Mouse (Mus musculus) midbrain, postnatal 0 days (tissue): ENCODE measurements around the gene Rps25. TPM values are rescaled to one million over a fixed set of nuclear protein-coding genes. Genes with fewer than 3 reads are reported as not detected.
A peak's percentile ranks its signal among the peaks of the same experiment; 100 is the strongest.

ENCODE experiments used
- ATAC-seq: fragments of 200-750 bp; cut with Nextera tagmentation; 2 replicates; pipeline ENCODE4 v1.8.0; 2017; ENCODE audit warnings: moderate number of reproducible peaks, mild to moderate bottlenecking, moderate TSS enrichment, moderate library complexity; ENCODE audit not compliant: low FRiP score
- DNase-seq: peaks from one replicate; pipeline ENCODE4 v3.0.0-alpha.2; 2015; ENCODE audit warnings: low spot score
- H3K27ac ChIP-seq: fragments of 300-500 bp; sonication (generic); 2 replicates; pipeline ENCODE4 v1.5.1; 2014; ENCODE audit warnings: low read depth, mild to moderate bottlenecking, low read length, mixed read lengths
- H3K27me3 ChIP-seq: fragments of 300-500 bp; sonication (generic); 2 replicates; pipeline ENCODE4 v1.6.1; 2014; ENCODE audit warnings: low read length, control low read depth, mixed read lengths; ENCODE audit not compliant: insufficient read depth
- H3K36me3 ChIP-seq: fragments of 300-500 bp; sonication (generic); 2 replicates; pipeline ENCODE4 v1.6.1; 2014; ENCODE audit warnings: low read length, control low read depth, mixed read lengths; ENCODE audit not compliant: insufficient read depth
- H3K4me1 ChIP-seq: fragments of 300-500 bp; sonication (generic); 2 replicates; pipeline ENCODE4 v1.6.1; 2014; ENCODE audit warnings: mild to moderate bottlenecking, control low read depth, antibody characterized with exemption, low read length, mixed read lengths; ENCODE audit not compliant: insufficient read depth
- H3K4me2 ChIP-seq: fragments of 300-500 bp; sonication (generic); 2 replicates; pipeline ENCODE4 v1.6.1; 2014; ENCODE audit warnings: low read depth, mild to moderate bottlenecking, low read length, mixed read lengths; ENCODE audit not compliant: poor library complexity, severe bottlenecking
- H3K4me3 ChIP-seq: fragments of 300-500 bp; sonication (generic); 2 replicates; pipeline ENCODE4 v1.5.1; 2014; ENCODE audit warnings: low read depth, mild to moderate bottlenecking, low read length, moderate library complexity
- H3K9ac ChIP-seq: fragments of 300-500 bp; sonication (generic); replicated peaks from 2 replicates; pipeline ENCODE4 v1.6.1; 2014; ENCODE audit warnings: mild to moderate bottlenecking, low read length, moderate library complexity, mixed read lengths; ENCODE audit not compliant: poor library complexity, severe bottlenecking
- H3K9me3 ChIP-seq: fragments of 300-500 bp; sonication (generic); 2 replicates; pipeline ENCODE4 v1.6.1; 2016; ENCODE audit warnings: low read length, control low read depth
- CTCF ChIP-seq: IDR thresholded peaks from 2 replicates; pipeline ENCODE4 v1.5.1; 2016; ENCODE audit warnings: antibody characterized with exemption, mild to moderate bottlenecking
- WGBS: fragments of 180-500 bp; shearing (Covaris S2); extraction: QIAGEN DNeasy Blood & Tissue Kit; methylation state at CpG from one replicate; pipeline ENCODE4 v1.1.7; 2014; 5-methylcytosine and 5-hydroxymethylcytosine counted together
- microRNA-seq: library from miRNA; unstranded; fragments of <30 nt; microRNA quantifications from one replicate; pipeline ENCODE4, GENCODE M21; 2016; ENCODE audit warnings: borderline number of aligned reads
- polyA plus RNA-seq: library from polyadenylated mRNA; unstranded; fragments of >200 nt; fragmentation: Nextera tagmentation; extraction: Ambion mirVana; gene quantifications from 2 replicates; pipeline ENCODE4 v1.2.1, GENCODE M21; 2015
- total RNA-seq: library from RNA; depleted of rRNA; stranded (reverse); fragments of >200 nt; gene quantifications from 2 replicates; pipeline ENCODE4 v1.2.3, GENCODE M21; 2014; rRNA removed

Gene Rps25
- total and polyA plus RNA-seq, 2 experiments from 2014 or later, result 298 to 1,621 TPM

DNA sequence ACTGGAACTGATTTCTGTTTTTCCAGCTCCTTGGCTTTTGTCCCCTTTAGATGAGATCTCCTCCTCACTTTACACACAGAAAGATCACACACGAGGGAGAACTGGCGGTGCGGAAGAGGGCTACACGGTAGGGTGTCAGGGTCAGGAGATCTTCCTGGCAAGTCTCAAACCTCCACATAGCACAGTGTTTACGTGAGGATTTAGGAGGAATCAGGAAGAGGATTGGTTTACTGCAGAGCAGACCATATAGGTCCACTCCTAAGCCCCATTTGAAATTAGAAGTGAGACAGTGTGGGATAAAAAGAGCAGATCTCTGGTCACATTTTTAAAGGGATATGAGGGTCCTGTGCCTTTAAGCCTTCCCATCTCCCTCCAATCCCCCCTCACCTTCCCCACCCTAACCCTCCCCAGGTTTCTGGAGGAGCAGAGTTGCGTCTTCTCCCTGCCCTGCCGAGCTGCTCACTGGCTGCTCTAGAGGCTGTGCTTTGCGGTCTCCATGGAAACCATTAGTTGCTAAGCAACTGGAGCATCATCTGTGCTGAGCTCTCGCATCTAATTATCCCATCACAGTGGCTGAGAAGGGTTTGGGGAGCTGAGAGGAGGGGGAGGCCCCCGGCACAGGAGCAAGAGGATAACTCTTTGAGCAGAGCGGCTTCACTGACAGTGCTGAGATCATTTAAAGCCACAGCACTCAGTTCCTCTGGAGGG lies 50.2 kb downstream of the Rps25 start:
- Histone ChIP-seq H3K27me3 (no peaks in the 10 kb centered on the region), H3K4me2 (peak overlapping the region; percentile 35), H3K9me3 (no peaks in the 10 kb centered on the region), H3K36me3 (no peaks in the 10 kb centered on the region), H3K9ac (peak overlapping the region; percentile 44), H3K4me1 (no peaks in the 10 kb centered on the region; the same call in 1 of the 2 replicates), H3K27ac (peak overlapping the region; percentile 86), H3K4me3 (peak overlapping the region; percentile 20)
- DNase-seq, result peak; percentile 98
- TF ChIP-seq CTCF, result no peak
- peak; percentile 96 for ATAC-seq
- 3% methylated on average over 11 of the region's 11 CpGs for whole genome bisulfite sequencing

Small RNA genes within 50 kb of the gene (microRNA-seq; reads per million reads assigned to microRNA genes)
- gene Mir7085, result not detected

Other genes with a start within 250 kb of the Rps25 start
- gene Cbl, start 173.1 kb upstream of the Rps25 start, total RNA-seq, result 32.1 and 43.9 TPM in 2 replicates
- gene Cbl, start 173.1 kb upstream of the Rps25 start, polyA plus RNA-seq, result 14.7 and 17.3 TPM in 2 replicates
- 3.0 and 6.1 TPM in 2 replicates for gene Ccdc153, start 166.5 kb upstream of the Rps25 start, total RNA-seq
- 2.7 TPM in 2 replicates for gene Ccdc153, start 166.5 kb upstream of the Rps25 start, polyA plus RNA-seq
- 0.27 TPM in 1 of 2 replicates, not detected in the other for gene Pdzd3, start 155.7 kb upstream of the Rps25 start, total RNA-seq
- 0.58 and 0.63 TPM in 2 replicates for gene Pdzd3, start 155.7 kb upstream of the Rps25 start, polyA plus RNA-seq
- gene Nlrx1, start 138.5 kb upstream of the Rps25 start, total RNA-seq, result 4.2 and 6.2 TPM in 2 replicates
- 6.0 and 6.9 TPM in 2 replicates for gene Nlrx1, start 138.5 kb upstream of the Rps25 start, polyA plus RNA-seq
- 60.0 and 65.8 TPM in 2 replicates for gene Abcg4, start 118.5 kb upstream of the Rps25 start, total RNA-seq
- gene Abcg4, start 118.5 kb upstream of the Rps25 start, polyA plus RNA-seq, result 27.9 and 28.2 TPM in 2 replicates
- 21.8 and 25.3 TPM in 2 replicates for gene Hinfp, start 101.5 kb upstream of the Rps25 start, total RNA-seq
- 15.2 and 15.4 TPM in 2 replicates for gene Hinfp, start 101.5 kb upstream of the Rps25 start, polyA plus RNA-seq
- gene C2cd2l, start 86.9 kb upstream of the Rps25 start, total RNA-seq, result 48.9 and 57.1 TPM in 2 replicates
- gene C2cd2l, start 86.9 kb upstream of the Rps25 start, polyA plus RNA-seq, result 22.6 and 23.6 TPM in 2 replicates
- gene Dpagt1, start 81.1 kb upstream of the Rps25 start, total RNA-seq, result 23.2 and 27.2 TPM in 2 replicates
- 33.6 and 34.1 TPM in 2 replicates for gene Dpagt1, start 81.1 kb upstream of the Rps25 start, polyA plus RNA-seq
- gene H2afx, start 72.4 kb upstream of the Rps25 start, total RNA-seq, result 91.7 and 145 TPM in 2 replicates
- 112 and 119 TPM in 2 replicates for gene H2afx, start 72.4 kb upstream of the Rps25 start, polyA plus RNA-seq
- 30.1 and 31.7 TPM in 2 replicates for gene Hmbs, start 62.9 kb upstream of the Rps25 start, total RNA-seq
- 55.5 and 56.9 TPM in 2 replicates for gene Hmbs, start 62.9 kb upstream of the Rps25 start, polyA plus RNA-seq
- 41.5 and 42.6 TPM in 2 replicates for gene Vps11, start 45.5 kb upstream of the Rps25 start, total RNA-seq
- 41.5 and 43.3 TPM in 2 replicates for gene Vps11, start 45.5 kb upstream of the Rps25 start, polyA plus RNA-seq
- gene Hyou1, start 27.6 kb upstream of the Rps25 start, total RNA-seq, result 64.7 and 78.8 TPM in 2 replicates
- gene Hyou1, start 27.6 kb upstream of the Rps25 start, polyA plus RNA-seq, result 16.9 and 18.5 TPM in 2 replicates
- 70.7 and 99.6 TPM in 2 replicates for gene Slc37a4, start 10.3 kb upstream of the Rps25 start, total RNA-seq
- 35.9 and 42.2 TPM in 2 replicates for gene Slc37a4, start 10.3 kb upstream of the Rps25 start, polyA plus RNA-seq
- gene Trappc4, start 461 bp downstream of the Rps25 start, total RNA-seq, result 149 and 166 TPM in 2 replicates
- gene Trappc4, start 461 bp downstream of the Rps25 start, polyA plus RNA-seq, result 326 and 327 TPM in 2 replicates
- 20.0 and 23.2 TPM in 2 replicates for gene Ccdc84, start 11.4 kb downstream of the Rps25 start, total RNA-seq
- 30.2 and 36.1 TPM in 2 replicates for gene Ccdc84, start 11.4 kb downstream of the Rps25 start, polyA plus RNA-seq
- gene Foxr1, start 34.0 kb downstream of the Rps25 start, total RNA-seq, result not detected in 2 replicates
- gene Foxr1, start 34.0 kb downstream of the Rps25 start, polyA plus RNA-seq, result not detected in 2 replicates
- gene Upk2, start 47.8 kb downstream of the Rps25 start, total RNA-seq, result not detected in 2 replicates
- gene Upk2, start 47.8 kb downstream of the Rps25 start, polyA plus RNA-seq, result not detected in 2 replicates
- gene Bcl9l, start 75.7 kb downstream of the Rps25 start, total RNA-seq, result 42.1 and 61.1 TPM in 2 replicates
- 10.0 and 10.4 TPM in 2 replicates for gene Bcl9l, start 75.7 kb downstream of the Rps25 start, polyA plus RNA-seq
- not detected in 2 replicates for gene Cxcr5, start 154.7 kb downstream of the Rps25 start, total RNA-seq
- not detected in 2 replicates for gene Cxcr5, start 154.7 kb downstream of the Rps25 start, polyA plus RNA-seq
- gene Ddx6, start 197.8 kb downstream of the Rps25 start, total RNA-seq, result 68.6 and 87.2 TPM in 2 replicates
- 14.8 and 19.9 TPM in 2 replicates for gene Ddx6, start 197.8 kb downstream of the Rps25 start, polyA plus RNA-seq